Mouse (Mus musculus) heart, embryonic 11.5 days (tissue): ENCODE results near the gene Gabbr2. TPM values are rescaled to one million over a fixed set of nuclear protein-coding genes. Genes with fewer than 3 reads are reported as not detected.
A peak's percentile ranks its signal among the peaks of the same experiment; 100 is the strongest.

ENCODE experiments used
- ATAC-seq: fragments of 200-750 bp; cut with Nextera tagmentation; replicated peaks from 2 replicates; pipeline ENCODE4 v1.8.0; 2017; ENCODE audit warnings: moderate library complexity; ENCODE audit not compliant: insufficient number of reproducible peaks, low FRiP score, low TSS enrichment
- H3K27ac ChIP-seq: fragments of 300-500 bp; sonication (generic); 2 replicates; pipeline ENCODE4 v1.5.1; 2014; ENCODE audit warnings: mild to moderate bottlenecking, low read depth, low read length
- H3K27me3 ChIP-seq: fragments of 300-500 bp; sonication (generic); 2 replicates; pipeline ENCODE4 v1.6.1; 2014; ENCODE audit warnings: mild to moderate bottlenecking, low read length, mixed read lengths; ENCODE audit not compliant: control insufficient read depth, insufficient read depth
- H3K36me3 ChIP-seq: fragments of 300-500 bp; sonication (generic); 2 replicates; pipeline ENCODE4 v1.6.1; 2014; ENCODE audit warnings: mild to moderate bottlenecking, low read length, moderate library complexity, mixed read lengths; ENCODE audit not compliant: control insufficient read depth, insufficient read depth
- H3K4me1 ChIP-seq: fragments of 300-500 bp; sonication (generic); 2 replicates; pipeline ENCODE4 v1.6.1; 2014; ENCODE audit warnings: low read length; ENCODE audit not compliant: control insufficient read depth, insufficient read depth
- H3K4me2 ChIP-seq: fragments of 300-500 bp; sonication (generic); 2 replicates; pipeline ENCODE4 v1.6.1; 2014; ENCODE audit warnings: mild to moderate bottlenecking, moderate library complexity
- H3K4me3 ChIP-seq: fragments of 300-500 bp; sonication (generic); 2 replicates; pipeline ENCODE4 v1.5.1; 2014; ENCODE audit warnings: low read depth, low read length
- H3K9ac ChIP-seq: fragments of 300-500 bp; sonication (generic); 2 replicates; pipeline ENCODE4 v1.6.1; 2014; ENCODE audit warnings: mild to moderate bottlenecking, low read depth, low read length, moderate library complexity
- H3K9me3 ChIP-seq: fragments of 300-500 bp; sonication (generic); replicated peaks from 2 replicates; pipeline ENCODE4 v1.6.1; 2016; ENCODE audit warnings: low read length; ENCODE audit not compliant: control insufficient read depth
- WGBS: fragments of 180-500 bp; shearing (Covaris S2); extraction: QIAGEN DNeasy Blood & Tissue Kit; methylation state at CpG from one replicate; pipeline ENCODE4 v1.1.7; 2014; ENCODE audit not compliant: insufficient replicate concordance; 5-methylcytosine and 5-hydroxymethylcytosine counted together
- polyA plus RNA-seq: library from polyadenylated mRNA; unstranded; fragments of >200 nt; fragmentation: Nextera tagmentation; extraction: Ambion mirVana; gene quantifications from 2 replicates; pipeline ENCODE4 v1.2.1, GENCODE M21; 2014

Gene Gabbr2
- polyA plus RNA-seq, 1 experiment from 2014 or later: 0.13 TPM

DNA sequence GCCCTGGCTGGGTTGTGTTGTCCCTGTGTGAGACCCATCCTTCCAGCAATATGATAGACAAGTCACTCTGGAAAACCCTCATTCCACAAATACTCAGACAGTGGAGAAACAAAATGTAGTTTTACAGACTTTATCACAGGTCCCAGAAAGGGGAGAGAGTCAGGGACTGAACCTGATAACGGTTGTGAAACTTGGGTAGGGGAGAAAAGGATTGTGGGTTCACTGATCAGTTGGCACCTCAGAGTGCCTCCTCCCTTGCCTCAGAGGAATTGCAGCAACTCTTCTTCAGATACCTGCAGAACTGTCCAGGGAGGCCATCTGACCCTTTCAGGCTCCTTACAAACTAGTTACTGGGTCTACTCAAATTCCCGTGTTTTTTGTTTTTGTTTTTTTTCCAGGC lies 359.2 kb downstream of the Gabbr2 start:
- 48% methylated on average over 2 of the region's 2 CpGs for WGBS
- Histone ChIP-seq H3K4me2 (no peak overlapping the region), H3K4me1 (peaks cover 5% of the 10 kb centered on the region; the same call in 1 of the 2 replicates), H3K9me3 (no peaks in the 10 kb centered on the region), H3K4me3 (no peak overlapping the region), H3K36me3 (no peaks in the 10 kb centered on the region), H3K9ac (no peak overlapping the region), H3K27me3 (peaks cover 4% of the 10 kb centered on the region; the same call in 1 of the 2 replicates), H3K27ac (no peak overlapping the region)
- ATAC-seq: no peak

DNA sequence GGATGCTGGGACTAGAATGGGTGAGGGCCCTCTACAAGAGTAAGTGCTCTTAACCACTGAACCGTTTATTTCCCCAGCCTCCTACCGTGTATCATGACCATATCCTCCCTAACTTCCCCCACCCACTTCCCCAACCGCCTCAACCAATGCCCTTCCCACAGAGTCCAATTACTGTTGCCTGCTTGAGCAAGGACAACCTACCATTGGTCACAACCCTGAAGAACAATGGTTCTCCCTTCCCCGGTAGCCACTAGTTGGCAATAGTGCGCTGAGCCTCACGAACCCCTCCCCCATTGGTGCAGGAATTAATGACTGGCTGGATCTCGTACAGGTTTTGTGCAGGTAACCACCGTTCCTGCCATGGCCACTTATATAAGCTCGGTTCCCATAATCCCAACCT lies 361.3 kb downstream of the Gabbr2 start:
- Histone ChIP-seq H3K4me2 (no peak overlapping the region), H3K4me3 (no peak overlapping the region), H3K27me3 (0 out of 2 replicates have a peak, but pooled peaks cover 4% of the 10 kb centered on the region), H3K9ac (no peak overlapping the region), H3K9me3 (no peaks in the 10 kb centered on the region), H3K4me1 (peaks cover 5% of the 10 kb centered on the region; the same call in 1 of the 2 replicates), H3K27ac (no peak overlapping the region), H3K36me3 (no peaks in the 10 kb centered on the region)
- ATAC-seq: no peak
- WGBS: 51% methylated on average over 9 of the region's 9 CpGs

DNA sequence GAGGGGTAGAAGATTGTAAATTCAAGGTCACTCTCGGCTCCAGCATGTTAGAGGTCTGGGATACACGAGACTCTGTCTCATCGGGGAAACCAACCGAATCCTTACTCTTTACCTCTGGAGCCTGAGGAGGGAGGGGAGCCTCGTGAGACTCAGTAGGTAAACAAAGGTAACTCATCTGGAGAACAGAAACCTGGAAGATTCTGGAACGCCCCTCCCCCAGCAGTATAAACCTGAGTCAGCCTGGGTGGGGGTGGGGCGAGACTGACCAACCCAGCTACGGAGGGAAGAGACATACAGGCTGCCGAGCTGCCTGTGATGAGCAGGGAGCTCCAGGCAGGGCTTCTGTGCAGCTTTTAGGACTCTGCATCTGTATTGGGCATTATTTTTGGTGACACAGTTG lies 362.8 kb downstream of the Gabbr2 start:
- Histone ChIP-seq H3K4me1 (peaks cover 5% of the 10 kb centered on the region; the same call in 1 of the 2 replicates), H3K4me2 (peak overlapping the region; percentile 31; the same call in 1 of the 2 replicates), H3K9me3 (no peaks in the 10 kb centered on the region), H3K36me3 (no peaks in the 10 kb centered on the region), H3K9ac (no peak overlapping the region), H3K4me3 (no peak overlapping the region), H3K27ac (no peak overlapping the region), H3K27me3 (0 out of 2 replicates have a peak, but pooled peaks cover 4% of the 10 kb centered on the region)
- ATAC-seq: no peak
- 31% methylated on average over 9 of the region's 9 CpGs for WGBS

DNA sequence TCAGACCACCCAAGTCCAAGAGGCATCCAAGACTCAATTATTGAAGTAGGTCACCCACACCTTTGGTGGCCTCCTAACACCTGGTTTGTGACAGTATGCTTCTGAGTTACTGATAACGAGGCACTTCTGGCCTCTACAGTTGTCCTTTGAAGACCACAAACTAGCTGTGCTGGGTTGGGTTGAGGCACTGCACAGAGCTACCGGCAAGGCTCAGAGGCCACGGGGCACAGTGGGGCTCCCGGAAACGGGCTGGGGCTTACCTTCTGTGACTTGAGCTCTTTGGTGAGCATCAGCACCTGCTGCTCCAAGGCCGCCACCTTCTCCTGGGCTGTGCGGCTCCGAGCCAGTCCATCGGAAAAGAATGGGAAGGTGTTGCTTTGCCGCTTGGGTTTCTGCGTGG lies 363.6 kb downstream of the Gabbr2 start:
- H3K27ac ChIP-seq: no peak overlapping the region
- H3K4me2 ChIP-seq: no peak overlapping the region
- ATAC-seq: no peak
- peaks cover 5% of the 10 kb centered on the region; the same call in 1 of the 2 replicates for H3K4me1 ChIP-seq
- 0 out of 2 replicates have a peak, but pooled peaks cover 4% of the 10 kb centered on the region for H3K27me3 ChIP-seq
- H3K36me3 ChIP-seq: no peaks in the 10 kb centered on the region
- H3K9me3 ChIP-seq: no peaks in the 10 kb centered on the region
- H3K4me3 ChIP-seq: no peak overlapping the region
- H3K9ac ChIP-seq: no peak overlapping the region
- WGBS: 66% methylated on average over 11 of the region's 11 CpGs

DNA sequence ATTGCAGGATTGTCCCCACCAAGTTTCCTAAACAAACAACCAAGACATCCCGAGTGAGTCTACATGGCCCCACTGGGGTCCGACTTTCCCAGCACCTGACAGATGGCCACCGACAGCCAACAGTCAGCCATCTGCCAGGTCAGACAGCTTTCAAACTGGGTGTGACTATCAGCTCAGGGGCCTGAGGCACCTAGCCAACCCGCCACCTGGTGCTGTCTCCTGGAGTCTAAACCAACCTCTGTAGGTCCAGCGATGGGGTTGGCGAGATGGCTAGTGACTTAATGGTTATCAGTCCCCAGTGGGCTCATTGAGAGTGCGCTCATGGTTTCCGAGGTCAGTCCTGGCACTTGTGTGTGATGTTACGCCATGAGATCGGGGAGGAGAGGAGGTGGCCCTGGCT lies 366.6 kb downstream of the Gabbr2 start:
- Histone ChIP-seq H3K9me3 (no peaks in the 10 kb centered on the region), H3K27ac (no peak overlapping the region), H3K9ac (no peak overlapping the region), H3K4me3 (no peak overlapping the region), H3K36me3 (no peaks in the 10 kb centered on the region), H3K27me3 (peaks cover 9% of the 10 kb centered on the region), H3K4me2 (no peak overlapping the region), H3K4me1 (peaks cover 8% of the 10 kb centered on the region; the same call in 1 of the 2 replicates)
- no peak for ATAC-seq
- 73% methylated on average over 10 of the region's 10 CpGs for WGBS

DNA sequence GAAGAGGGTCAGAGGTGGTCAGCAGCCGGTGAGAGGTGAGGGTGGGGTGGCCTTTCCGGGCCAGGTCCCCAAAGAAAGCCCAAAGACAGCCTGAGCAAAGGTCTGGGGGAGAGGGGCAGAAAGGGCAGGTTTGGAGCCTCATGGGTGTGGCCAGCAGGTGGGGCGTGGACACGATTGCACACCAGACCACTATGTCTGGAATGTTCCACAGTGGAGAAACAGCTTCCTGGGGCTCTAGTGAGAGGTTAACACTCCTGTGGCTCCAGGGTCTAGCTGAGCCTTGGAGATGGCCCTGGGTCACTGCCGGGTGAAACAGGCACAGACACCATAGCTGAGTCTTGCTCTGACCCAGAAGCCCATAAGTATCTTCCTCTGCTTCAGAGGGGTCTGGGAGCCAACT lies 368.7 kb downstream of the Gabbr2 start:
- no peak for ATAC-seq
- H3K4me3 ChIP-seq: no peak overlapping the region
- WGBS: 71% methylated on average over 5 of the region's 5 CpGs
- 0 out of 2 replicates have a peak, but pooled peaks cover 3% of the 10 kb centered on the region for H3K4me1 ChIP-seq
- H3K36me3 ChIP-seq: no peaks in the 10 kb centered on the region
- no peak overlapping the region for H3K9ac ChIP-seq
- no peak overlapping the region for H3K27ac ChIP-seq
- no peaks in the 10 kb centered on the region for H3K9me3 ChIP-seq
- no peak overlapping the region for H3K4me2 ChIP-seq
- peaks cover 18% of the 10 kb centered on the region for H3K27me3 ChIP-seq

DNA sequence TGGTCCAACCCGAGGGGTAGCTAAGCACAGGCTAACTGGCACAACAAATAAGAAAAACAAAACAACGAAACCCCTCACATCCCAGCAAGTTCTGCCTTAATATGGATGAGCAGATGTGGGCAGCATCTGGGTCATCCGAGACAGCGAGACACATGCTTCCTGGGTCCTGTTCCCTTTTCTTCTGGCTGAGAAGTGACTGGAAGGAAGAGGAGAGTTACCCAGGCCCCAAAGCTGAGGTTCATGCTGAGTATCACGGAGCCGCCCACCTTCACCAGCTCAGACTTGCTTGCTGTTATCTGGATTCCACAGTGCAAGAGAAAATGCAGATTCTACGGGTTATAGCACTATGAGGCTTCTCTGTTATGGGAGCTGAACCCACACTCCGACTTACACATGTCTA lies 370.7 kb downstream of the Gabbr2 start:
- no peaks in the 10 kb centered on the region for H3K9me3 ChIP-seq
- H3K4me3 ChIP-seq: no peak overlapping the region
- 74% methylated on average over 8 of the region's 8 CpGs for WGBS
- no peak for ATAC-seq
- no peaks in the 10 kb centered on the region for H3K36me3 ChIP-seq
- 0 out of 2 replicates have a peak, but pooled peaks cover 3% of the 10 kb centered on the region for H3K4me1 ChIP-seq
- H3K27me3 ChIP-seq: peaks cover 18% of the 10 kb centered on the region
- H3K27ac ChIP-seq: no peak overlapping the region
- H3K4me2 ChIP-seq: no peak overlapping the region
- H3K9ac ChIP-seq: no peak overlapping the region

DNA sequence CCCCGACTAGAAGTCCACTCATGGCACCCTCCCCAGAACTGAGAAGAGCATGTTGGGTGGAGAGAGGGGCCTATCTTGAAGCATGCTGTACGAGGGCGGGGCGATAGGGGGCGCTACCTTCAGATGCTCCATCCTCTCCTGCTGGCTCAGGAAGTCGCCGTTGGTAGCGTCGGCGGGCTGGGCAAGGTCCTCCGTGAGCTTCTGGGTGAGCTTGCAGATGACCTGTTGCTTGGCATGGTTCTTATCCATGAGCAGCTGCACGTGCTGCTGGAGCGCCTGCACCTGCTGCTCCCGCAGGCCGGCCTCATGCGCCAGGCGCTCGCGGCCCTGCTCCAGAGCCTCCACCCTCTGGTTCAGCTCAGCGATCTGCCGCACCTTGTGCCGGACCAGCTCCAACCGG lies 371.3 kb downstream of the Gabbr2 start:
- H3K9me3 ChIP-seq: no peaks in the 10 kb centered on the region
- H3K4me1 ChIP-seq: 0 out of 2 replicates have a peak, but pooled peaks cover 3% of the 10 kb centered on the region
- H3K27me3 ChIP-seq: peaks cover 22% of the 10 kb centered on the region
- ATAC-seq: no peak
- WGBS: 15% methylated on average over 23 of the region's 23 CpGs
- 0 out of 2 replicates have a peak overlapping the region, but pooled peaks have one; percentile 6 for H3K4me3 ChIP-seq
- no peak overlapping the region for H3K27ac ChIP-seq
- no peaks in the 10 kb centered on the region for H3K36me3 ChIP-seq
- H3K9ac ChIP-seq: no peak overlapping the region
- peak overlapping the region; percentile 38 for H3K4me2 ChIP-seq

DNA sequence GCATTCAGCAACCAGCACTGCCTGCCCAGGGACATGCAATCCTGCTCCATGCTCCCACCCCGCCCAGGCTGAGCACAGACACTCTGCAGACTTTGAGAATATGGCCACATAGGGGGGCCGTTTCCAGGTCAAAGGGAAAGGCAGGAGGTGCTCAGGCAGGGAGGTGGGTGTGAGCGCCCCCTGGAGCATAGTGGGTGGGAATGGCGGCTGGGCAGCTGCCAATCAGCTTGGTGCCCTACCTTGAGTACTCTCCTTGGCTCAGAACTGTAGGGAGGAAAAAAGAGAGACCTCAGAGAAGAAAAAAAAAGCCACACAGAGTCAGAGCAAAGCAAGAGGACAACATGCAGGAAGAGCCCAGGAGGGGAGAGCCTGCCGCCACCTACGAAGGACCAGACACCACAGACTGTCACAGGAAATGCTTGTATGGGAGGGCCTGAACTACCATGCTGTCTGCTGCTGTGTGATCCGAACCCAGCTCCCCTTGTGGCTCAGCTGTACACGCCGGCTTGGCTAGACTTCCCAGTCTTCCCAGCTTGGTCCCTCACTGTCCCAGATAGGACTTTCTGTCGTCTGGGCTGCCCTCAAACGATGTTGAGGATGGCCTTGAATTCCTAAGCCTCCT lies 373.4 kb downstream of the Gabbr2 start:
- H3K9me3 ChIP-seq: no peaks in the 10 kb centered on the region
- no peak for ATAC-seq

More for the DNA sequence above, 373.4 kb downstream of the Gabbr2 start:
- WGBS: 57% methylated on average over 11 of the region's 11 CpGs
- no peak overlapping the region for H3K27ac ChIP-seq
- no peak overlapping the region for H3K9ac ChIP-seq
- H3K4me3 ChIP-seq: no peak overlapping the region
- H3K27me3 ChIP-seq: peaks cover 40% of the 10 kb centered on the region
- H3K4me1 ChIP-seq: 0 out of 2 replicates have a peak, but pooled peaks cover 3% of the 10 kb centered on the region
- no peaks in the 10 kb centered on the region for H3K36me3 ChIP-seq
- no peak overlapping the region for H3K4me2 ChIP-seq
